In the genomic region with DNA sequence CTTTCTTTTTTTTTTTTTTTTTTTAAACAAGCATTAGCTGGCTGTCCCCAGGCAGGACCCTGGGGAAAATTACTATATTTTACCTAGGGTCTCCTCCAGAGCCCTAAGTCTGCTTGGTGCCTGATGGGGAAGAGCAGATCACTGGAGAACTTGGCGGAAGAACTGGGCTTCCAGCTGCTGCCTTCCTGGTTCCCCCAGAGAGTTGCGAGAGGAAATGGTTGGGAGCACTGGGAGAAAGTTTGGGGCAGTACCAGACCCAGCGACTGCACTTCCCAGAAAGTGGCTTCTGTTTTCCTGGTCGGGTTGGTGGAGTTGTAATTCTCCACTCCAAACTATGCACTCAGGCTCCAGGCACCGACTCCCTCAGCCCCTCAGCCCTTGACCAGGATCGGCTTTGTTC, we compare ENCODE assay signal across 11 mouse cellular contexts. TPM values are rescaled to one million over a fixed set of nuclear protein-coding genes. Genes with fewer than 3 reads are reported as not detected.
DNase-seq lines count a peak whose midpoint lies in the region; ATAC-seq and TF ChIP-seq lines count a peak whose summit lies in the region.
"Had no signal": no experiment of that assay in that cellular context is flagged by ENCODE, and none has a peak within 500 bp of the region (broad histone marks: within the 10 kb centered on the region; RNA-seq: fewer than 3 reads in every experiment).

No protein-coding gene starts in this region.

- no peaks in the 10 kb centered on the region for H3K9me3 ChIP-seq in heart, embryonic 10.5 days
- H3K9me3 ChIP-seq in limb, embryonic 15.5 days, result no peaks in the 10 kb centered on the region

- intact Hi-C loops in gastrocnemius, postnatal 14 days (cut with DNase I; ENCODE audit: low total_unique reads), result no loop called here

- H3K27me3 ChIP-seq in heart, embryonic 10.5 days (ENCODE audit: insufficient read depth, poor library complexity, severe bottlenecking), result peaks cover 6% of the 10 kb centered on the region; the same call in 1 of the 2 replicates
- H3K27me3 ChIP-seq in limb, embryonic 15.5 days, result peaks cover 37% of the 10 kb centered on the region

- 0 out of 2 replicates have a peak overlapping the region, but pooled peaks have one; percentile 97 for H3K4me2 ChIP-seq in limb, embryonic 15.5 days

- ATAC-seq in limb, embryonic 15.5 days (ENCODE audit: insufficient number of reproducible peaks, low FRiP score, low TSS enrichment, low read depth), result no peak
- ATAC-seq in monocyte, adult 5-6 weeks (replicated peaks; ENCODE audit: insufficient number of reproducible peaks, low FRiP score, low TSS enrichment, poor library complexity, severe bottlenecking), result no peak

- H3K27ac ChIP-seq in cortical plate, adult 2 months (ENCODE audit: insufficient read depth, low read length), result no peak overlapping the region
- peak overlapping the region; percentile 93 for H3K27ac ChIP-seq in heart, embryonic 10.5 days
- H3K27ac ChIP-seq in limb, embryonic 15.5 days, result no peak overlapping the region

- peaks cover 12% of the 10 kb centered on the region for H3K36me3 ChIP-seq in heart, embryonic 10.5 days
- no peaks in the 10 kb centered on the region for H3K36me3 ChIP-seq in limb, embryonic 15.5 days

- no peaks in the 10 kb centered on the region for H3K4me1 ChIP-seq in cortical plate, adult 2 months (ENCODE audit: control insufficient read depth, insufficient read depth, low read length)
- peaks cover 47% of the 10 kb centered on the region for H3K4me1 ChIP-seq in heart, embryonic 10.5 days
- peaks cover 26% of the 10 kb centered on the region for H3K4me1 ChIP-seq in limb, embryonic 15.5 days

- 7% methylated on average over 6 of the region's 6 CpGs for WGBS in heart, embryonic 10.5 days
- WGBS in limb, embryonic 15.5 days, result 26% methylated on average over 6 of the region's 6 CpGs

- peak; percentile 12 for DNase-seq in gastrocnemius, adult 18-20 months (ENCODE audit: low spot score)
- DNase-seq in gastrocnemius, postnatal 14 days, result no peak
- DNase-seq in heart, embryonic 10.5 days (ENCODE audit: low spot score), result no peak
- no peak for DNase-seq in adrenal gland, adult 18-20 months (ENCODE audit: low spot score in 2 of 2)
- DNase-seq in spleen, postnatal 36 days (ENCODE audit: low spot score in 2 of 2), result no peak
- DNase-seq: cerebellum, adult 11-12 months; liver had no signal

- peak overlapping the region; percentile 43 for H3K4me3 ChIP-seq in cortical plate, adult 2 months (ENCODE audit: insufficient read depth, low read length)
- peak overlapping the region; percentile 66 for H3K4me3 ChIP-seq in heart, embryonic 10.5 days
- no peak overlapping the region for H3K4me3 ChIP-seq in limb, embryonic 15.5 days
- H3K4me3 ChIP-seq: myocyte had no signal

- no peak for TF ChIP-seq CTCF in cortical plate, adult 2 months (IDR thresholded peaks at IDR 0.05; ENCODE audit: extremely low read depth, insufficient read depth, low read length)

- TF ChIP-seq POLR2A in cortical plate, adult 2 months (IDR thresholded peaks at IDR 0.05; ENCODE audit: extremely low read depth, insufficient read depth, low read length), result no peak

- no peak overlapping the region for H3K9ac ChIP-seq in limb, embryonic 15.5 days

RNA-seq across cellular contexts. Expression of a gene that starts 1.7 kb away (rescaled TPM):
- 1 to 10 TPM; 2.3 to 3.1 TPM for total RNA-seq in gastrocnemius, adult 18-20 months (2021)
- total RNA-seq in gastrocnemius, postnatal 14 days (2021), result 1 to 10 TPM; 3.1 to 3.8 TPM
- 21.5 and 22.1 TPM in 2 replicates for polyA plus RNA-seq in cortical plate, adult 2 months (2012; rRNA removed)
- 62.0 and 100 TPM in 2 replicates for polyA plus RNA-seq in heart, embryonic 10.5 days (2016; fragmentation: Nextera tagmentation; extraction: Ambion mirVana)
- polyA plus RNA-seq in limb, embryonic 15.5 days (2015; fragmentation: Nextera tagmentation; extraction: Ambion mirVana), result 19.1 and 20.8 TPM in 2 replicates
- 10 to 100 TPM in 1 of 2 experiments, 1 to 10 TPM in 1; 9.6 to 12.6 TPM for total RNA-seq in adrenal gland, adult 18-20 months (2021)
- total RNA-seq in monocyte, adult 5-6 weeks (2017), result 0.10 to 0.11 TPM in 2 of 3 replicates, not detected in the other
